Mouse (Mus musculus) midbrain, embryonic 16.5 days (tissue): ENCODE data around the gene S1pr1. TPM values are rescaled to one million over a fixed set of nuclear protein-coding genes. Genes with fewer than 3 reads are reported as not detected.

Experiments
- ATAC-seq: fragments of 200-750 bp; cut with Nextera tagmentation; 2 replicates; pipeline ENCODE4 v1.8.0; 2017; ENCODE audit warnings: moderate TSS enrichment
- H3K27ac ChIP-seq: fragments of 300-500 bp; sonication (generic); 2 replicates; pipeline ENCODE4 v1.5.1; 2014; ENCODE audit warnings: mild to moderate bottlenecking, low read length, mixed read lengths
- H3K27me3 ChIP-seq: fragments of 300-500 bp; sonication (generic); 2 replicates; pipeline ENCODE4 v1.6.1; 2014; ENCODE audit warnings: low read depth, low read length, mixed read lengths; ENCODE audit not compliant: control insufficient read depth, insufficient read depth
- H3K36me3 ChIP-seq: fragments of 300-500 bp; sonication (generic); 2 replicates; pipeline ENCODE4 v1.6.1; 2014; ENCODE audit warnings: mild to moderate bottlenecking, low read length, moderate library complexity, mixed read lengths; ENCODE audit not compliant: control insufficient read depth, insufficient read depth
- H3K4me1 ChIP-seq: fragments of 300-500 bp; sonication (generic); 2 replicates; pipeline ENCODE4 v1.6.1; 2014; ENCODE audit warnings: mild to moderate bottlenecking, low read length, mixed read lengths; ENCODE audit not compliant: control insufficient read depth, insufficient read depth
- H3K4me2 ChIP-seq: fragments of 300-500 bp; sonication (generic); 2 replicates; pipeline ENCODE4 v1.6.1; 2014; ENCODE audit warnings: mild to moderate bottlenecking, low read length, mixed read lengths
- H3K4me3 ChIP-seq: fragments of 300-500 bp; sonication (generic); 2 replicates; pipeline ENCODE4 v1.5.1; 2014; ENCODE audit warnings: low read depth, mild to moderate bottlenecking, low read length, moderate library complexity, mixed read lengths
- H3K9ac ChIP-seq: fragments of 300-500 bp; sonication (generic); 2 replicates; pipeline ENCODE4 v1.6.1; 2014; ENCODE audit warnings: low read depth, low read length, mixed read lengths
- H3K9me3 ChIP-seq: fragments of 300-500 bp; sonication (generic); replicated peaks from 2 replicates; pipeline ENCODE4 v1.6.1; 2014; ENCODE audit warnings: mild to moderate bottlenecking, low read length, mixed read lengths; ENCODE audit not compliant: control insufficient read depth, poor library complexity, severe bottlenecking
- whole genome bisulfite sequencing: fragments of 180-500 bp; shearing (Covaris S2); extraction: QIAGEN DNeasy Blood & Tissue Kit; methylation state at CpG from one replicate; pipeline ENCODE4 v1.1.7; 2014; 5-methylcytosine and 5-hydroxymethylcytosine counted together
- polyA plus RNA-seq: library from polyadenylated mRNA; unstranded; fragments of >200 nt; fragmentation: Nextera tagmentation; extraction: Ambion mirVana; gene quantifications from 2 replicates; pipeline ENCODE4 v1.2.1, GENCODE M21; 2015

S1pr1 gene
- polyA plus RNA-seq, 1 experiment from 2014 or later = 29.9 TPM

- no peak overlapping the region for H3K4me2 ChIP-seq
- H3K27me3 ChIP-seq = no peaks in the 10 kb centered on the region
- H3K9me3 ChIP-seq = no peaks in the 10 kb centered on the region
- no peak overlapping the region for H3K9ac ChIP-seq
- no peak overlapping the region for H3K4me3 ChIP-seq
- WGBS = 60% methylated on average over 1 of the region's 1 CpGs
- no peaks in the 10 kb centered on the region for H3K36me3 ChIP-seq
- H3K4me1 ChIP-seq = no peaks in the 10 kb centered on the region
- H3K27ac ChIP-seq = no peak overlapping the region
- ATAC-seq = no peak
These were observed 25.0 kb downstream of the S1pr1 start for GRCm38 (mm10) chr3:115689920-115690319.

- H3K4me2 ChIP-seq = no peak overlapping the region
- H3K27ac ChIP-seq = no peak overlapping the region
- H3K27me3 ChIP-seq = no peaks in the 10 kb centered on the region
- H3K9ac ChIP-seq = no peak overlapping the region
- 21% methylated on average over 8 of the region's 8 CpGs for WGBS
- H3K36me3 ChIP-seq = no peaks in the 10 kb centered on the region
- no peak overlapping the region for H3K4me3 ChIP-seq
- H3K9me3 ChIP-seq = no peaks in the 10 kb centered on the region
- ATAC-seq = no peak
- no peaks in the 10 kb centered on the region for H3K4me1 ChIP-seq
These were observed 25.5 kb downstream of the S1pr1 start for GRCm38 (mm10) chr3:115689352-115689751.

GRCm38 (mm10) chr3:115687821-115688220 is 27.1 kb downstream of the S1pr1 start:
- Histone ChIP-seq H3K4me2 (no peak overlapping the region), H3K27ac (no peak overlapping the region), H3K36me3 (no peaks in the 10 kb centered on the region), H3K27me3 (no peaks in the 10 kb centered on the region), H3K9me3 (no peaks in the 10 kb centered on the region), H3K9ac (no peak overlapping the region), H3K4me1 (no peaks in the 10 kb centered on the region), H3K4me3 (no peak overlapping the region)
- ATAC-seq = no peak
- 89% methylated on average over 2 of the region's 2 CpGs for WGBS

- Histone ChIP-seq H3K27ac (no peak overlapping the region), H3K27me3 (no peaks in the 10 kb centered on the region), H3K4me1 (no peaks in the 10 kb centered on the region), H3K4me2 (no peak overlapping the region), H3K9ac (no peak overlapping the region), H3K4me3 (no peak overlapping the region), H3K9me3 (no peaks in the 10 kb centered on the region), H3K36me3 (no peaks in the 10 kb centered on the region)
- 73% methylated on average over 14 of the region's 14 CpGs for WGBS
- ATAC-seq = no peak
These were observed 32.4 kb downstream of the S1pr1 start for GRCm38 (mm10) chr3:115682328-115683088.

- Histone ChIP-seq H3K9me3 (no peaks in the 10 kb centered on the region), H3K4me1 (no peaks in the 10 kb centered on the region), H3K27ac (no peak overlapping the region), H3K9ac (no peak overlapping the region), H3K4me2 (no peak overlapping the region), H3K4me3 (no peak overlapping the region), H3K27me3 (no peaks in the 10 kb centered on the region), H3K36me3 (no peaks in the 10 kb centered on the region)
- 93% methylated on average over 1 of the region's 1 CpGs for WGBS
- ATAC-seq = no peak
These were observed 33.7 kb downstream of the S1pr1 start for GRCm38 (mm10) chr3:115681184-115681583.

- no peak overlapping the region for H3K4me2 ChIP-seq
- H3K9me3 ChIP-seq = no peaks in the 10 kb centered on the region
- no peaks in the 10 kb centered on the region for H3K27me3 ChIP-seq
- no peak overlapping the region for H3K4me3 ChIP-seq
- H3K9ac ChIP-seq = no peak overlapping the region
- 86% methylated on average over 7 of the region's 7 CpGs for WGBS
- no peaks in the 10 kb centered on the region for H3K4me1 ChIP-seq
- no peak overlapping the region for H3K27ac ChIP-seq
- no peaks in the 10 kb centered on the region for H3K36me3 ChIP-seq
- ATAC-seq = no peak
These were observed 35.9 kb downstream of the S1pr1 start for GRCm38 (mm10) chr3:115679022-115679421.

GRCm38 (mm10) chr3:115675546-115676535 is 39.0 kb downstream of the S1pr1 start:
- H3K4me1 ChIP-seq = no peaks in the 10 kb centered on the region
- no peak overlapping the region for H3K4me3 ChIP-seq
- peak; percentile 42; the same call in 1 of the 2 replicates for ATAC-seq
- 76% methylated on average over 6 of the region's 6 CpGs for WGBS
- H3K9me3 ChIP-seq = no peaks in the 10 kb centered on the region
- H3K27ac ChIP-seq = no peak overlapping the region
- H3K36me3 ChIP-seq = no peaks in the 10 kb centered on the region
- H3K27me3 ChIP-seq = no peaks in the 10 kb centered on the region
- H3K4me2 ChIP-seq = no peak overlapping the region
- no peak overlapping the region for H3K9ac ChIP-seq

GRCm38 (mm10) chr3:115674665-115675064 is 40.2 kb downstream of the S1pr1 start:
- H3K4me1 ChIP-seq = no peaks in the 10 kb centered on the region
- H3K36me3 ChIP-seq = no peaks in the 10 kb centered on the region
- H3K4me3 ChIP-seq = no peak overlapping the region
- 83% methylated on average over 5 of the region's 5 CpGs for WGBS
- no peaks in the 10 kb centered on the region for H3K27me3 ChIP-seq
- H3K9me3 ChIP-seq = no peaks in the 10 kb centered on the region
- no peak overlapping the region for H3K9ac ChIP-seq
- no peak for ATAC-seq
- no peak overlapping the region for H3K27ac ChIP-seq
- no peak overlapping the region for H3K4me2 ChIP-seq

- Histone ChIP-seq H3K4me1 (no peaks in the 10 kb centered on the region), H3K4me2 (no peak overlapping the region), H3K9ac (no peak overlapping the region), H3K27me3 (no peaks in the 10 kb centered on the region), H3K9me3 (no peaks in the 10 kb centered on the region), H3K36me3 (no peaks in the 10 kb centered on the region), H3K27ac (no peak overlapping the region), H3K4me3 (no peak overlapping the region)
- WGBS = 63% methylated on average over 13 of the region's 13 CpGs
- no peak for ATAC-seq
These were observed 41.2 kb downstream of the S1pr1 start for GRCm38 (mm10) chr3:115673663-115674157.
